Mouse (Mus musculus) midbrain, postnatal 0 days (tissue): ENCODE measurements around the gene Rubcn. TPM values are rescaled to one million over a fixed set of nuclear protein-coding genes. Genes with fewer than 3 reads are reported as not detected.

Experiments
- ATAC-seq: fragments of 200-750 bp; cut with Nextera tagmentation; 2 replicates; pipeline ENCODE4 v1.8.0; 2017; ENCODE audit warnings: moderate number of reproducible peaks, mild to moderate bottlenecking, moderate TSS enrichment, moderate library complexity; ENCODE audit not compliant: low FRiP score
- DNase-seq: peaks from one replicate; pipeline ENCODE4 v3.0.0-alpha.2; 2015; ENCODE audit warnings: low spot score
- H3K27ac ChIP-seq: fragments of 300-500 bp; sonication (generic); 2 replicates; pipeline ENCODE4 v1.5.1; 2014; ENCODE audit warnings: low read depth, mild to moderate bottlenecking, low read length, mixed read lengths
- H3K27me3 ChIP-seq: fragments of 300-500 bp; sonication (generic); 2 replicates; pipeline ENCODE4 v1.6.1; 2014; ENCODE audit warnings: low read length, control low read depth, mixed read lengths; ENCODE audit not compliant: insufficient read depth
- H3K36me3 ChIP-seq: fragments of 300-500 bp; sonication (generic); 2 replicates; pipeline ENCODE4 v1.6.1; 2014; ENCODE audit warnings: low read length, control low read depth, mixed read lengths; ENCODE audit not compliant: insufficient read depth
- H3K4me1 ChIP-seq: fragments of 300-500 bp; sonication (generic); 2 replicates; pipeline ENCODE4 v1.6.1; 2014; ENCODE audit warnings: mild to moderate bottlenecking, control low read depth, antibody characterized with exemption, low read length, mixed read lengths; ENCODE audit not compliant: insufficient read depth
- H3K4me2 ChIP-seq: fragments of 300-500 bp; sonication (generic); 2 replicates; pipeline ENCODE4 v1.6.1; 2014; ENCODE audit warnings: low read depth, mild to moderate bottlenecking, low read length, mixed read lengths; ENCODE audit not compliant: poor library complexity, severe bottlenecking
- H3K4me3 ChIP-seq: fragments of 300-500 bp; sonication (generic); 2 replicates; pipeline ENCODE4 v1.5.1; 2014; ENCODE audit warnings: low read depth, mild to moderate bottlenecking, low read length, moderate library complexity
- H3K9ac ChIP-seq: fragments of 300-500 bp; sonication (generic); replicated peaks from 2 replicates; pipeline ENCODE4 v1.6.1; 2014; ENCODE audit warnings: mild to moderate bottlenecking, low read length, moderate library complexity, mixed read lengths; ENCODE audit not compliant: poor library complexity, severe bottlenecking
- H3K9me3 ChIP-seq: fragments of 300-500 bp; sonication (generic); 2 replicates; pipeline ENCODE4 v1.6.1; 2016; ENCODE audit warnings: low read length, control low read depth
- CTCF ChIP-seq: IDR thresholded peaks from 2 replicates; pipeline ENCODE4 v1.5.1; 2016; ENCODE audit warnings: antibody characterized with exemption, mild to moderate bottlenecking
- WGBS: fragments of 180-500 bp; shearing (Covaris S2); extraction: QIAGEN DNeasy Blood & Tissue Kit; methylation state at CpG from one replicate; pipeline ENCODE4 v1.1.7; 2014; 5-methylcytosine and 5-hydroxymethylcytosine counted together
- polyA plus RNA-seq: library from polyadenylated mRNA; unstranded; fragments of >200 nt; fragmentation: Nextera tagmentation; extraction: Ambion mirVana; gene quantifications from 2 replicates; pipeline ENCODE4 v1.2.1, GENCODE M21; 2015
- total RNA-seq: library from RNA; depleted of rRNA; stranded (reverse); fragments of >200 nt; gene quantifications from 2 replicates; pipeline ENCODE4 v1.2.3, GENCODE M21; 2014

Gene Rubcn
- total and polyA plus RNA-seq, 2 experiments from 2014 or later, result 25.5 to 84.0 TPM

DNA sequence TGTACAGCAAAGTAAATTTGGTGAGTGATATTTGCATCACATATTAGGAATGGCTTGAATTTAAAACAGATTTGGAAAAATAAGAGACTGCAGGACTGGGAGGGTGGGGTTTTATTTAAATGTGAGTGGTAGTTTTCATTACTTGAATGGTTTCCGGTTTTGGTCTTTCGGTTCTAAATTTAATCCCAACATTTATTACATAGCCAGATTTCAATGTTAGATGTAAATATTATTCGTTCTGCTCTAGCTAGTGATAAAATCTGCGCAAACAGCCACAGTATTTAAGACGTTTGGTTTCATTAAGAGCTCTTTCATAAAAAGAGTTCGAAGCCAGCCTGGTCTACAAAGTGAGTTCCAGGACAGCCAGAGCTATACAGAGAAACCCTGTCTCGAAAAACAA lies 35.6 kb upstream of the Rubcn start:
- no peak overlapping the region for H3K4me3 ChIP-seq
- H3K36me3 ChIP-seq, result no peaks in the 10 kb centered on the region
- H3K27ac ChIP-seq, result no peak overlapping the region
- no peaks in the 10 kb centered on the region for H3K9me3 ChIP-seq
- no peak overlapping the region for H3K9ac ChIP-seq
- no peaks in the 10 kb centered on the region for H3K27me3 ChIP-seq
- peak overlapping the region; percentile 72; the same call in 1 of the 2 replicates for H3K4me2 ChIP-seq
- no peak for DNase-seq
- no peak for ATAC-seq
- H3K4me1 ChIP-seq, result no peaks in the 10 kb centered on the region
- TF ChIP-seq CTCF, result no peak
- 70% methylated on average over 7 of the region's 7 CpGs for WGBS

DNA sequence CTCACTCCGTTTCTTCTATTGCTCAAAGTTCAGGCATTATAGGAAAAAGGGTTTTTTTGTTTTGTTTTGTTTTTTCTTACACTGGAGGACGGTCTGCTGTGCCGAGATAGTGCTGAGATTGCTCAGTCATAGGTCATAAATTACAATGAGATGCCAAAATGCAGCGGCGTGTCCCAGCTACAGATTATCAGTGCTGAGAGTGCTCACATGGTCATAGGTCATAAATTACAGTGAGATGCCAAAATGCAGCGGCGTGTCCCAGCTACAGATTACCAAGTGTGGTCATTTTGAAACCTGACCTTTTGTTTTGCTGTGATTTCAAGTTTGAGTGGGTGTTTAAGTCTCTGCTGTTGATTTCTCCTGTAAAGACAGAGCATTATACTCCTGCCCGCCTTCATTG lies 29.2 kb upstream of the Rubcn start:
- no peak for TF ChIP-seq CTCF

DNA sequence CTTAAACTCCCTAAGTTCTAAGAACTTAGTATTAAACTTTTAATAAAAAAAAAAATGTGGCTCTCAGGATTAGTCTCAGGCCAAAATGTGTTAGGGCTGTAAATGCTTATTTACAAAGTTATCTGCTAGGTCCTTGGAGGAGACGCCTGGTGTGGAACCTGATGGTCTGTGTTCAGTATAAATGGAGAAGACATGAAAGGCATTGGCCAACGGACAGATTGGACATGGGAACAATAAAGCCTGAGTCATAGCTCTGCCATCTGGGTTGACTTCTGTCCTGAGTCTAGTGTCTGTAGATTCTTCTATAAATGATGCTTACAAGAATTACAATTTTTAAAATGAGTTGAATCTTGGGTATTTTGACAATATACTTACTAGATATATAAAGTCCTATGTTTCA lies 28.6 kb upstream of the Rubcn start:
- Histone ChIP-seq H3K4me3 (no peak overlapping the region), H3K4me2 (no peak overlapping the region), H3K4me1 (no peaks in the 10 kb centered on the region), H3K9ac (no peak overlapping the region), H3K27ac (no peak overlapping the region), H3K9me3 (no peaks in the 10 kb centered on the region), H3K27me3 (no peaks in the 10 kb centered on the region), H3K36me3 (no peaks in the 10 kb centered on the region)
- ATAC-seq (no peak), DNase-seq (no peak)
- WGBS, result 88% methylated on average over 2 of the region's 2 CpGs
- TF ChIP-seq CTCF, result no peak

More for the DNA sequence above, 29.2 kb upstream of the Rubcn start:
- Histone ChIP-seq H3K27ac (no peak overlapping the region), H3K4me3 (no peak overlapping the region), H3K9ac (no peak overlapping the region), H3K4me1 (no peaks in the 10 kb centered on the region), H3K9me3 (no peaks in the 10 kb centered on the region), H3K4me2 (no peak overlapping the region), H3K27me3 (no peaks in the 10 kb centered on the region), H3K36me3 (no peaks in the 10 kb centered on the region)
- 90% methylated on average over 8 of the region's 8 CpGs for WGBS
- DNase-seq, result no peak
- no peak for ATAC-seq

DNA sequence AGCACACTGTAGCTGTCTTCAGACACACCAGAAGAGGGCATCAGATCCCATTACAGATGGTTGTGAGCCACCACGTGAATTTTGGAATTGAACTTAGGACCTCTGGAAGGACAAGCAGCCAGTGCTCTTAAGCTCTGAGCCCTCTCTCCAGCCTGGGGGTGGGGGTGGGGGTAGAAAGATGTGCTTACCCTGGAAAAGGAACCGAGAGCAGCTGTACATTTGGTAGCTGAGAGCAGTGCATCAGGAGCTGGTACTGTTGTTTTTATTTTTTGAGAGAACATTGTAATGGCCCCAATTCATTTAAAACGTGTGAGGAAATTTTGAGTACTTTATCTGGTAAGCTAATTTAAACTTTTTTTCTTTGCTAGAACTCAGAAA lies 24.5 kb upstream of the Rubcn start:
- WGBS, result 76% methylated on average over 3 of the region's 3 CpGs
- DNase-seq, result no peak
- no peak for TF ChIP-seq CTCF

DNA sequence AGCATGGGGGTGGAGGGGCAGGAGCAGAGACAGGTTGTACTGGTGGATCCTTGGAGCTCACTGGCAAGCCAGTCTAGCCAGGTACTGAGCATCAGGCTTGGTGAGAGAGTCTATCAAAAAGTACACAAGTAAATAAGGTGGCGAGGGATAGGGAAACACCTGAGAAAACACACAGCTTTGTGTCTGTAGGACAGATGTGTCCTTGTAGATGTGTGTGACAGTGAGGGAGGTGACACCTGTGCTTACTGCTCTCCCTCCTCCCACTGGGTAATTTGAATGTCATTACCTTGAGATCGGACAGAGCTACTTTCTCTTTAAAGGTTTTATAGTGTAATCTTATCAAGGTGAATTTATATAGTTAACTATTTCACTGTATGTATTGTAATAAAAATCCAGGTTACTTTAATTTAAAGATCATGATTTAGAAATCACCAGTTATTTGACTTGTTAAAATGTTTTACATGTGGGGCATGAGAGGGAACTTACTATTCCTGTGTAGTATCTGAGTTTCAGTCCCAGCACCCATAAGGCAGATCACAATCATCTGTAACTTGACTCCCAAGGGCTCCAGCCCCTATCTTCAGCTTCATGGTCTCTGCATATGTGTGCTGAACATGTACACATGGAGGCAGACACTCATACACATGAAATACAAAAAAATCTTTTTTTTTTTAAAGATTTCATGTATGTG lies 23.9 kb upstream of the Rubcn start:
- no peak overlapping the region for H3K9ac ChIP-seq
- no peak overlapping the region for H3K4me3 ChIP-seq
- ATAC-seq (no peak), DNase-seq (no peak)
- WGBS, result 93% methylated on average over 2 of the region's 2 CpGs
- H3K27me3 ChIP-seq, result no peaks in the 10 kb centered on the region
- H3K27ac ChIP-seq, result no peak overlapping the region
- no peak overlapping the region for H3K4me2 ChIP-seq
- no peak for TF ChIP-seq CTCF
- peaks cover 6% of the 10 kb centered on the region for H3K36me3 ChIP-seq
- H3K9me3 ChIP-seq, result no peaks in the 10 kb centered on the region
- H3K4me1 ChIP-seq, result no peaks in the 10 kb centered on the region

More for the DNA sequence above, 24.5 kb upstream of the Rubcn start:
- Histone ChIP-seq H3K4me2 (no peak overlapping the region), H3K9me3 (no peaks in the 10 kb centered on the region), H3K27ac (no peak overlapping the region), H3K36me3 (peaks cover 6% of the 10 kb centered on the region), H3K4me1 (no peaks in the 10 kb centered on the region), H3K9ac (no peak overlapping the region), H3K4me3 (no peak overlapping the region), H3K27me3 (no peaks in the 10 kb centered on the region)
- no peak for ATAC-seq

DNA sequence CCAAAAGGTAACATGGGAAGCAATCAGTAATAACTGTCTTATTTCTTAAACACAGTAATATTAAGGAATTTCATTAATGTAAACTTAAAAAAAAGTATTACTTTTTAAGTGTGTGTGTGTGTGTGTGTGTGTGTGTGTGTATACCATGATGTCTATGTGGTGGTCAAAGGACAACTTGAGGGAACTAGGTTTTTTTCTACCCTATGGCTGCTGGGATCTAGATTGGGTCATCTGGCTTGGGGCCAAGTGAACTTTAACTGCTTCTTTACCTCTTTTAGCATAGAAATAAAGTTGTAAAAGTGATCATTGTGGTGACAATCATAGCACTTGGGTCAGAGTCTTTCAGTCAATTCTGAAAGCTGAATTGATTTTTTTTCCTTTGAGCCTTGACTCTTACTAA lies 18.6 kb upstream of the Rubcn start:
- ATAC-seq, result no peak
- TF ChIP-seq CTCF, result no peak

More for the DNA sequence above, 18.6 kb upstream of the Rubcn start:
- Histone ChIP-seq H3K9me3 (no peaks in the 10 kb centered on the region), H3K36me3 (peaks cover 22% of the 10 kb centered on the region), H3K27me3 (no peaks in the 10 kb centered on the region), H3K4me2 (no peak overlapping the region), H3K4me3 (no peak overlapping the region), H3K27ac (no peak overlapping the region), H3K4me1 (no peaks in the 10 kb centered on the region), H3K9ac (no peak overlapping the region)
- DNase-seq, result no peak
